Mouse (Mus musculus) stomach, postnatal 0 days (tissue): ENCODE measurements around the gene Cenpu.

Experiments used
- CTCF ChIP-seq: IDR thresholded peaks from 2 replicates; pipeline ENCODE4 v1.5.1; 2016; ENCODE audit warnings: antibody characterized with exemption, low read depth, mild to moderate bottlenecking, moderate library complexity
- EP300 ChIP-seq: optimal IDR thresholded peaks from 2 replicates; pipeline ENCODE3; 2016; ENCODE audit warnings: antibody characterized with exemption

DNA sequence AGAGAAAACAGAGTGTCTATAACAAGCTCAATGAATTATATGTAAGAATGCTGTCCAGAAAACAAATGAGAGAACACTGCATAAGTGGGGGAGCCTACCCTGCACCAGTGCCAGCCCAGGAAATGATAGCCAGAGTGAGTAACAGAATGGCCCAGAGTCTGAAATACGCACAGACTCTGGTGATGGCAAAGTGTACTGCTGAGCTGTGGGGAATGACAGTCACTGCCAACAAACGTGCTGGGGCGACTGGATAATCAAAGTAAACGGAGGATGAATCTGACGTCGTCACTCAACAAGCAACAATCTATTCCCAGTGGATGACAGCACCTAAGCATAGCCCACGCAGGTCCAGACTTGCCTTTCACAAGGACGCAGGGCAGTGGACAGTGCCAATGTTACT, 41.2 kb downstream of the Cenpu start:
- TF ChIP-seq CTCF (no peak), EP300 (no peak)
